Mouse (Mus musculus): ENCODE measurements at regions not wholly inside any gene's neighbourhood (a gene's known extent, or its start where the extent isn't known, plus 50 kb on each side); places are given as distances from the start of the nearest gene placed in this dataset.

DNA sequence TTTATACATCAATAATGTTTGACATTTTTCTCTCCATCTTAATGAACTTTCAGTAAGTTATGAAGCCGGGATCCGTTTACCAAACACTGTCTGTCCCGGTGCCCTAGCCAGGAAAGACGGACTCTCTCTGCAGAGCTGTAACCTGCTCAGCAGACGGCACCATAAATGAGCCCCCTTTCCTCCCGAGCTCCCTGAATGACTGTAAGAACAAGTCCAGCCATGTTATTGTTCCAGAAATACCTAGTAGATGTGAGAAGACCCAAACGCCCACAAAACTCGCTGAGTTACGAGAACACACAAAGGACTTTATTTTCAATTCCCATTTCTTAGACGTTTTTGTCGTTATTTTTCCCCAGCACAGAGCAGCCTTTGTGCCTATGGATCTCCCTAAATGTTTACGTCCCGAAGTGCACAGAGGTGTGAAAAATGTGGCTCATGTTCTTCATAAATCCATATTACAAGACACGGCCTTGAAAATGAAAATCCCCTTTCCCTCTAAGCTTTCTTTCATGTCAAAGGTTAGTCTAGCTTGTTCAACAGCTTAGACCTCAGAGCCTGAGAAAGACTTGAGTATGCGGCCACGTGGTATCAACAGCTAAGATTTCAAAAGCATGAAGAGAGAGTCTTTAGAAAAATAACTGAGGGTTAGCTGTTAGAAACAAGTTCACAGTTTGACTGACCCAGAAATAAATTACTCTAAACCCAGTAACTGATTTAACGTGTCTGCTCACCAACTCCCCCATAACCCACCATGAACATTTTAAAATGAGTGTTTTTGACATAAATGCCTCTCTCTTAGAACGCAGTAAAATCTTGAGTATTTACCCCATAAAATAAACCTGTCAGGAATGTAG is 125.8 kb upstream of the Intu start:
- TF ChIP-seq CTCF (IDR thresholded peaks at IDR 0.05; ENCODE audit: borderline replicate concordance, insufficient read depth, low read length) (no peak), POLR2A (IDR thresholded peaks at IDR 0.05; ENCODE audit: low read depth, low read length) (no peak)
